Mouse (Mus musculus) embryonic facial prominence, embryonic 12.5 days (tissue): Measurements from ENCODE around the gene Alkbh4. TPM values are rescaled to one million over a fixed set of nuclear protein-coding genes. Genes with fewer than 3 reads are reported as not detected.
"Not testable (repeated sequence)": the region's sequence is repeated elsewhere in the genome, so short reads cannot be mapped to it uniquely, and the experiment has no call there.

Source experiments
- ATAC-seq: fragments of 200-750 bp; cut with Nextera tagmentation; 2 replicates; pipeline ENCODE4 v1.8.0; 2017; ENCODE audit not compliant: insufficient number of reproducible peaks, insufficient read depth, low FRiP score, low TSS enrichment
- H3K27ac ChIP-seq: fragments of 300-500 bp; sonication (generic); 2 replicates; pipeline ENCODE4 v1.5.1; 2016; ENCODE audit warnings: mild to moderate bottlenecking
- H3K27me3 ChIP-seq: fragments of 300-500 bp; sonication (generic); 2 replicates; pipeline ENCODE4 v1.6.1; 2016; ENCODE audit warnings: mild to moderate bottlenecking, moderate library complexity
- H3K36me3 ChIP-seq: fragments of 300-500 bp; sonication (generic); 2 replicates; pipeline ENCODE4 v1.6.1; 2016; ENCODE audit warnings: mild to moderate bottlenecking
- H3K4me1 ChIP-seq: fragments of 300-500 bp; sonication (generic); 2 replicates; pipeline ENCODE4 v1.6.1; 2016
- H3K4me2 ChIP-seq: fragments of 300-500 bp; sonication (generic); replicated peaks from 2 replicates; pipeline ENCODE4 v1.6.1; 2016; ENCODE audit warnings: mild to moderate bottlenecking, moderate library complexity
- H3K4me3 ChIP-seq: fragments of 300-500 bp; sonication (generic); 2 replicates; pipeline ENCODE4 v1.5.1; 2016; ENCODE audit warnings: mild to moderate bottlenecking
- H3K9ac ChIP-seq: fragments of 300-500 bp; sonication (generic); 2 replicates; pipeline ENCODE4 v1.6.1; 2016; ENCODE audit warnings: mild to moderate bottlenecking, moderate library complexity
- H3K9me3 ChIP-seq: fragments of 300-500 bp; sonication (generic); 2 replicates; pipeline ENCODE4 v1.6.1; 2016; ENCODE audit warnings: mild to moderate bottlenecking, moderate library complexity
- WGBS: fragments of 180-500 bp; shearing (Covaris S2); methylation state at CpG from one replicate; pipeline ENCODE4 v1.1.7; 2016; 5-methylcytosine and 5-hydroxymethylcytosine counted together
- polyA plus RNA-seq: library from polyadenylated mRNA; unstranded; fragments of >200 nt; fragmentation: Nextera tagmentation; extraction: Ambion mirVana; gene quantifications from 2 replicates; pipeline ENCODE4 v1.2.1, GENCODE M21; 2016

Gene Alkbh4
- polyA plus RNA-seq, 1 experiment from 2014 or later: 28.4 TPM

DNA sequence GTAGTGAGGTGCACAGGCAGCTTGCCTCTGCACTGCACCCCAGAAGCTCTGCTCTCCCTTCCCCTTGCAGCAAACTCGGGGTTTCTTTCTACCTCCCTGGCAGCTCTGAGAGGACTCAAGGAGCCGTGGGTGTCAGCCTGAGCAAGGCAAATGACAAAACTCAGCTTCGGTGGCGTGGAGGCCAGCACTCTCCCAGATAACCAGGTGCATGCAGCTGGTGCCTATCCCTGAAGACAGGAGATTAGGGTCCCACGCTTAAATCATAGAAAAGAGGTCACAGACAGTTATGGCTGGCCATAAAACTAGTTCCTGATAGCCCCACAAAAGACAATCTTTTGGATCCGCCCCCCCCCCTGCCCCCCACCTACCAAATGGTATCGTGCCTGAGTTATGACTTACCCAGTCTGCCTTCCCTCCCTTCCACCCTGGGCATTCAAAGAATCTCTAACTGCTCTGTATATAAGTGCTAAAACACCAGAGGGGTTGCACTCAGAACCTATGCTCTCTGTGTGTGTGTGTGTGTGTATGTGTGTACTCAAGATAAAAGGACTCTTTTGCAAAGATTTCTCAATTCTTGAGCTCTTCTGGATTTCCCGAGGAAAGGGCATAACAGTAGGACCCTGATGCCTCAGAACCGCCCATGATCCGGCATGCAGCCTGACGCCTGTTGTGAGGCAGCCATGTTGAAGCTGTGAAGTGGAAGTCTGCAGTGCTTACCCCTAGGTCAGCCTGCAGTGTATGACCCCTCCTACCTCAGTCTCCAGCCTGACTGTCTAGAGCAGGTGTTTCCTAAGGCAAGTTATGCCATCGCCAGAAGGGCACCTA lies 8.9 kb downstream of the Alkbh4 start:
- H3K27me3 ChIP-seq: no peaks in the 10 kb centered on the region
- H3K9me3 ChIP-seq: peaks cover 4% of the 10 kb centered on the region; the same call in 1 of the 2 replicates
- no peaks in the 10 kb centered on the region for H3K4me1 ChIP-seq
- no peak overlapping the region for H3K4me3 ChIP-seq
- no peak overlapping the region for H3K9ac ChIP-seq
- WGBS: 72% methylated on average over 12 of the region's 12 CpGs
- no peak overlapping the region for H3K4me2 ChIP-seq
- no peak for ATAC-seq
- no peak overlapping the region for H3K27ac ChIP-seq
- peaks cover 25% of the 10 kb centered on the region for H3K36me3 ChIP-seq

DNA sequence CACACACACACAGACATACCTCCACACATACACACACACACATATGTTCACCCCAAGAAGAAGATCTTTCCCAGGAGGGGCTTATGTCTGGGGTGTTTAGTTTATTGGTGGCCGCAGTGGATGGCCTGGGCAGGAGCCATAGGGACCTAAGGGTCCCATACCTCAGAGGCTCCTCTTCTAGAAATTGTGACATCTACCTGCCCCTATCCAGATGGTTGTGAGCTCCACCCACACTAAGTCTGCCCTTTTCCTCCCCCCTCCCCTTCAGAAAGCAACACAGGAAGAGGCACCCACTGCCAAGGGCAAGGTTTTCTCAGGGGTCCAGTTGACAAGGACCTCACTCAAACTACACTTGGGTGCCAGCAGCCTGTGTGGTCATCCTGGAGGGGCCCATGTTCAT lies 11.0 kb downstream of the Alkbh4 start:
- H3K27me3 ChIP-seq: no peaks in the 10 kb centered on the region
- H3K4me1 ChIP-seq: no peaks in the 10 kb centered on the region
- no peak overlapping the region for H3K4me2 ChIP-seq
- H3K9me3 ChIP-seq: peaks cover 4% of the 10 kb centered on the region; the same call in 1 of the 2 replicates
- no peak overlapping the region for H3K27ac ChIP-seq
- 100% methylated on average over 1 of the region's 1 CpGs for WGBS
- ATAC-seq: no peak
- no peak overlapping the region for H3K4me3 ChIP-seq
- peaks cover 6% of the 10 kb centered on the region for H3K36me3 ChIP-seq
- H3K9ac ChIP-seq: no peak overlapping the region

DNA sequence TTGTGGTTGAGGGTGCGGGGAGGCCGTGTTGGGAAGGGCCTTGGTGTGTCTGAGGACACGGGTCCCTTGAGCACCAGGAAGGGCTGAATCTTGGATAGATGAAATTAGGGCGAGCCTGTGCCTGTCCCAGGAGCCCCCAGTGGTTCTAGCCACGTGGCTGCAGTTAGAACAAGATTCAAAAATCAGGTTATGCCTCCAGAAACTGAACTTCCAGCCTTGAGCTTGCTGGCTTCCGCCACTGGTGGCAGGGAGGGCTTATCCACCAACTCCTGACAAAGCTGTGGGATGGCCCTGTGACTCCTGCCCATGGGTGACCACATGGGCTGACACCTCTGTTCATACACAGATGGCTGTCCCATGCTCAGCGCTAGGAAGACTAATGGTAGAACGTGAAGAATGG lies 11.8 kb downstream of the Alkbh4 start:
- ATAC-seq: no peak
- Histone ChIP-seq H3K4me2 (no peak overlapping the region), H3K4me1 (no peaks in the 10 kb centered on the region), H3K27me3 (no peaks in the 10 kb centered on the region), H3K36me3 (no peaks in the 10 kb centered on the region), H3K9me3 (peaks cover 4% of the 10 kb centered on the region; the same call in 1 of the 2 replicates), H3K27ac (no peak overlapping the region), H3K9ac (no peak overlapping the region), H3K4me3 (no peak overlapping the region)
- WGBS: 76% methylated on average over 8 of the region's 8 CpGs

DNA sequence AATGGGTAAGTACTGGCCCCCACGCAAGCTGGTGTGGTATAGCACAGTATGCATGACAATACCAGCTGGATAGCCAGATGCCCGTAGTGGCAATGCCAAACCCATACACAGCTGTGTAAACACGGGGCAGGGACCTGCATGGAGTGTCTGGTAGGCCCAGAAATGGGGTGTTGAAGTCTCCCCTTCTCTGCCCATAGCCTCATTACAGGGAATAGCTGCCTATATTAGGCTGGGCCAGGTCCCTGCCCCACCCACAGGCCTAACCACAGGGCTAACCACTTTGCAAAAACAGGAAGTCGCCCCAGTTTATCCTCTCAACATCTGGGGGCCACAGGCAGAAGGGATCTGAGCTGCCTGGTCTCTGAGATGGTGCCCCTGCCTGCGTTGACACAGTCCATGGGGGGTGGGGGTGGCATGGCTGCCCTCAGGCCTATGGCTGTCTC lies 13.2 kb downstream of the Alkbh4 start:
- H3K4me1 ChIP-seq, H3K4me3 ChIP-seq, H3K9ac ChIP-seq, H3K9me3 ChIP-seq, H3K4me2 ChIP-seq, ATAC-seq, H3K36me3 ChIP-seq, H3K27me3 ChIP-seq, H3K27ac ChIP-seq: not testable (repeated sequence)
- 65% methylated on average over 5 of the region's 5 CpGs for WGBS

DNA sequence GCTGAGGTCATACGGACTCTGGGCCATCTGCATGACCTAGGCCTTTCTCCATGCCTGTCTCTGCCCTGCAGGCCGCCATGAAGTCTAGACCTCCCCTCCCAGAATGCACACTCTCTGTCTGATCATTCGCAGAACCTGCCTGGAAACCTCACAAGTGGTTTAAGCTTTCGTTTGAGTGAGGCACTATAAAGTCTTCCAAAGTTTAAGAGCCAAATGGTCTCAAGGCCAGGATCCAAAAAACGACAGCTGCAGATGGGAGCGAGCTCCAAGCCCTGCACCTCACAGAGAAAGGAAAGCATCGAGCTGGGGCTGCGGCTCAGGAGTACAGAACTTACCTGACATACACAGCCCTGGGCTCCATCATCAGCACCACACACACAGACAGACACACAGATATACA lies 16.4 kb downstream of the Alkbh4 start:
- H3K27me3 ChIP-seq: no peaks in the 10 kb centered on the region
- H3K4me3 ChIP-seq: no peak overlapping the region
- no peak overlapping the region for H3K9ac ChIP-seq
- H3K4me2 ChIP-seq: no peak overlapping the region
- 82% methylated on average over 8 of the region's 8 CpGs for WGBS
- no peak overlapping the region for H3K27ac ChIP-seq
- no peaks in the 10 kb centered on the region for H3K4me1 ChIP-seq
- no peaks in the 10 kb centered on the region for H3K9me3 ChIP-seq
- H3K36me3 ChIP-seq: no peaks in the 10 kb centered on the region
- ATAC-seq: no peak

DNA sequence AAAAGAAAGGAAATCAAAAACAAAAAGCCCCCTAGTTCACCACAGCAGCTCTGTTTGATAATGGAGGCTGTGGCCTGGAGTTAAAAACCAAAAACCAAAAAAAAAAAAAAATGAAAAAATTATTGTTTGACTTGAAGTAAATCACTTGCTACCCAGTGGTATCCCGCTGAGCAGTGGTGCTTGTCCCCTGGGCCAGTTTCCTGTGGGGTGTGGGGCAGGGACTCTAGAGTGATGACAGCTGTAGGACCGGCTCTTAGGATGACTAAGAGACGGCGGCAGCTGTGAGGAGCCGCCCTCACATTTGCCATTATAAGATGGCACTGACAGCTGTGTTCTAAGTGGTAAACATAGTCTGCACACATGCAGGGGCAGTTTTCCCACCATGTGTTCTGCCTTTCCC lies 19.5 kb downstream of the Alkbh4 start:
- 85% methylated on average over 5 of the region's 5 CpGs for WGBS
- H3K4me1 ChIP-seq: no peaks in the 10 kb centered on the region
- no peak overlapping the region for H3K4me2 ChIP-seq
- H3K9me3 ChIP-seq: no peaks in the 10 kb centered on the region
- ATAC-seq: no peak
- H3K36me3 ChIP-seq: peaks cover 3% of the 10 kb centered on the region
- no peak overlapping the region for H3K27ac ChIP-seq
- no peaks in the 10 kb centered on the region for H3K27me3 ChIP-seq
- H3K4me3 ChIP-seq: no peak overlapping the region
- H3K9ac ChIP-seq: no peak overlapping the region

DNA sequence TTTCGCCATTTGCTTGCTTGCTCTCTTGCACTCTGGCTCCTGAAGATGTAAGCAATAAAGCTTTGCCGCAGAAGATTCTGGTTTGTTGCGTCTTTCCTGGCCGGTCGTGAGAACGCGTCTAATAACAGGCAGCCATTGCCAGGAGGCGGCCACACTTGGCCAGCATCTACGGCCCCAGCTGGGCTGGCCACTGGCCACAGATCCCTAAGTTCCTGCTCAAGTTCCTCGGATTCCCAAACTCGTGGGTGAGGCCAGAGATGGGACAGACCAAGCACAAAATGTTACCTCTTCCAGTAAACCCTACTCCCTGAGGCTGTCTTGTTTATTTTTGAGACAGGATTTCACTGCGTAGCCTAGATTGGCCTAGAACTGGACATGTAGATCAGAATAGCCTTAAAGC lies 24.1 kb downstream of the Alkbh4 start:
- H3K27me3 ChIP-seq, ATAC-seq: not testable (repeated sequence)
- WGBS: 89% methylated on average over 11 of the region's 12 CpGs

DNA sequence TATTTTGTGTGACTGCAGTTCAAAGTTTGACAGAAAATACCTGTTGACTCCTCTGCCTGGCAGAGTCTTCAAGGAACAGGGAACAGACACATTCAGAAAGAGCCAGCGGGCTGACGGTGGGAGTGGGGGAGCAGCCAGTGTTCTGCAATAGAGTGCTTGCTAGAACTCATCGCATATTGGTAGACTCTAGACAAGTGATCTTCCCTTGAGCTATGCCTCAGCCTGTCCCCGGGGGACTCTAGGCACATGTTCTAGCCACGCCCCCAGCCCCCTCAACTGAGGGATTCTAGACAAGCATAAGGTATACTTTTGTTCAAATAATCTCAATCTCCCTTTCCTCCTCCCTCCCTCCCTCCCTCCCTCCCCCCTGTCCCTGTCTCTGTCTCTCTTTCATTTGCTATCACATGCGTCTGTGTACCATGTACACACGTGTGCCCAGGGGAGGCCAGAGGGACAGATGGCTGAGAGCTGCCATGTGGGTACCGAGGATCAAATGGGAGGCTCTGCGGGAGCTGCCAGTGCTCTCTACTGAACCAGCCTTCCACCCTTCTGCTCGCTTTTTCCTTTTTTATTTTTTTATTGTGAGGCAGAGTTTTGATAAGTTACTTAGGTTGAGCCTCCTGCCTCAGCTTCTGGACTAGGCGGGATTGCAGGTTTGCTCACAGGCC lies 28.0 kb downstream of the Alkbh4 start:
- 0 out of 2 replicates have a peak, but pooled peaks cover 3% of the 10 kb centered on the region for H3K9me3 ChIP-seq
- ATAC-seq: no peak
- no peak overlapping the region for H3K4me2 ChIP-seq
- H3K27ac ChIP-seq: no peak overlapping the region
- no peaks in the 10 kb centered on the region for H3K27me3 ChIP-seq
- no peak overlapping the region for H3K4me3 ChIP-seq
- 81% methylated on average over 11 of the region's 11 CpGs for WGBS
- H3K9ac ChIP-seq: no peak overlapping the region
- H3K4me1 ChIP-seq: no peaks in the 10 kb centered on the region
- H3K36me3 ChIP-seq: peaks cover 12% of the 10 kb centered on the region

More for the DNA sequence above, 24.1 kb downstream of the Alkbh4 start:
- H3K4me2 ChIP-seq, H3K4me1 ChIP-seq, H3K4me3 ChIP-seq, H3K27ac ChIP-seq, H3K36me3 ChIP-seq, H3K9ac ChIP-seq, H3K9me3 ChIP-seq: not testable (repeated sequence)

DNA sequence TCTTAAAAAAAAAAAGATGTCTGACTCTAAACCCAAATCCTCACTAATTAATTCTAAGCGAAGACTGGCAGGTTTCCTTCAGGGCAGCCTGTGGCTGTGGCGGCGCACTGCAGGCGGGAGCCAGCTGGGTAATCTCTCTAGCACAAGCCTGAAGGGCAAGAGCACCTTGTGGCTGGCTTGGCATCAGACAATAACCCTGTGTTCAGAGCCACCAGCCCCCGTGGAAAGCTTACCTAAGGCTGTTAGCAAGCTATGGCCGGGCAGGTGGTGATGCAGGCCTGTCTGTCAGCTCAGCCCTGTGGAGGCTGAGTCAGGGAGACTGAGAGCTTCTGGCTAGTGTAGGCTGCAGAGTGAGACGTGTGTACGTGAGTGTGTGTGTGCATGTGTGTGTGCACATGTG lies 29.3 kb downstream of the Alkbh4 start:
- H3K9ac ChIP-seq: no peak overlapping the region
- H3K4me1 ChIP-seq: peaks cover 2% of the 10 kb centered on the region; the same call in 1 of the 2 replicates
- H3K4me2 ChIP-seq: no peak overlapping the region
- H3K4me3 ChIP-seq: no peak overlapping the region
- no peak overlapping the region for H3K27ac ChIP-seq
- H3K36me3 ChIP-seq: peaks cover 10% of the 10 kb centered on the region
- 76% methylated on average over 8 of the region's 8 CpGs for WGBS
- H3K9me3 ChIP-seq: 0 out of 2 replicates have a peak, but pooled peaks cover 3% of the 10 kb centered on the region
- no peaks in the 10 kb centered on the region for H3K27me3 ChIP-seq
- ATAC-seq: no peak

DNA sequence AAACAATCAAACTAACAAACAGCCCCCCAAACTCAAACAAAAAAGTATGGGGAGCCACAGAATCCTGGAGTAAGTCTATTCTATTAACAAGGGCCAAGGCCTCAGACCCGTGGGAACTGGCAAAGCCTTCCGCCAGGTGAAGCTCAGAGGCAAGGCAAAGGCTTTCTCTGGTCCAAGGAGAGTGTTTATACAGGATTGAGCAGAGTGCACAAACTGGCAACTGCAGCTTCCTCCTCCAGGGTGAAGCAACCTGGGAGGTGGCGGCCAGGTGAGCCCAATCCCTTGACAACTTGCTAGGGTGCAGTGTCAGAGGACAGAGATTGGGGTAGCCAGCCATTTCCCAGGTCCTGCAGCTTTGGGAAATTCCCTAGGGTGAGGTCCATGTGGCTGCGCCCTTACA lies 31.4 kb downstream of the Alkbh4 start:
- no peak overlapping the region for H3K4me2 ChIP-seq

DNA sequence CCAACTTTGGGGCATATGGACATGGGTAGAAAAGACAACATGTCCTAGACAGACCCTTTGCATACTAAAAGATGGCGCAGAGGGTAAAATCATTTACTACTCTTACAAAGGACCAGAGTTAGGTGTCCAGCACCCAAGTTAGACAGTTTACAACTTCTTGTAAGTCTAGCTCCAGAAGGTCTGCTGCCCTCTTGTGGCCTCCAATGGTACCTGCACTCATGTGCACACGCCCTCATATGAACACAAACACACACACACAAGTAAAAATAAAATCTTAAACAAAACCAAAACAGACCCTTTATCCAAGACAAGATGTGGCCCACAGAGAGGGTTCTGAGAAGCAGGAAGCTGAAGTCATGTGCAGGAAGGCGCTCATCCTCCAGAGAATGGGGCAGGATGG lies 32.1 kb downstream of the Alkbh4 start:
- Histone ChIP-seq H3K9ac (no peak overlapping the region), H3K4me3 (no peak overlapping the region), H3K4me2 (no peak overlapping the region), H3K36me3 (peaks cover 6% of the 10 kb centered on the region; the same call in 1 of the 2 replicates), H3K9me3 (0 out of 2 replicates have a peak, but pooled peaks cover 3% of the 10 kb centered on the region), H3K27me3 (0 out of 2 replicates have a peak, but pooled peaks cover 6% of the 10 kb centered on the region), H3K27ac (no peak overlapping the region), H3K4me1 (peaks cover 11% of the 10 kb centered on the region; the same call in 1 of the 2 replicates)
- WGBS: 90% methylated on average over 3 of the region's 3 CpGs
- no peak for ATAC-seq

More for the DNA sequence above, 31.4 kb downstream of the Alkbh4 start:
- H3K4me3 ChIP-seq: no peak overlapping the region
- 0 out of 2 replicates have a peak, but pooled peaks cover 6% of the 10 kb centered on the region for H3K27me3 ChIP-seq
- no peak for ATAC-seq
- no peak overlapping the region for H3K27ac ChIP-seq
- H3K36me3 ChIP-seq: peaks cover 6% of the 10 kb centered on the region; the same call in 1 of the 2 replicates
- no peak overlapping the region for H3K9ac ChIP-seq
- H3K9me3 ChIP-seq: 0 out of 2 replicates have a peak, but pooled peaks cover 3% of the 10 kb centered on the region
- H3K4me1 ChIP-seq: peaks cover 11% of the 10 kb centered on the region; the same call in 1 of the 2 replicates
- 90% methylated on average over 4 of the region's 4 CpGs for WGBS
